Mouse (Mus musculus) MEL-GATA-1-ER (cell line): ENCODE measurements around the gene Rarb.

Source experiments
- DNase-seq: peaks from one replicate; pipeline ENCODE4 v3.0.0-alpha.2; 2012; ENCODE audit warnings: low read depth; ENCODE audit errors: extremely low read depth

The Rarb gene

GRCm38 (mm10) chr14:16589139-16589538 is 229.8 kb downstream of the Rarb start:
- no peak for DNase-seq

GRCm38 (mm10) chr14:16578100-16578499 is 240.9 kb downstream of the Rarb start:
- no peak for DNase-seq

GRCm38 (mm10) chr14:16577049-16577448 is 241.9 kb downstream of the Rarb start:
- DNase-seq: no peak

GRCm38 (mm10) chr14:16574925-16575721 is 243.8 kb downstream of the Rarb start:
- DNase-seq: no peak

DNA sequence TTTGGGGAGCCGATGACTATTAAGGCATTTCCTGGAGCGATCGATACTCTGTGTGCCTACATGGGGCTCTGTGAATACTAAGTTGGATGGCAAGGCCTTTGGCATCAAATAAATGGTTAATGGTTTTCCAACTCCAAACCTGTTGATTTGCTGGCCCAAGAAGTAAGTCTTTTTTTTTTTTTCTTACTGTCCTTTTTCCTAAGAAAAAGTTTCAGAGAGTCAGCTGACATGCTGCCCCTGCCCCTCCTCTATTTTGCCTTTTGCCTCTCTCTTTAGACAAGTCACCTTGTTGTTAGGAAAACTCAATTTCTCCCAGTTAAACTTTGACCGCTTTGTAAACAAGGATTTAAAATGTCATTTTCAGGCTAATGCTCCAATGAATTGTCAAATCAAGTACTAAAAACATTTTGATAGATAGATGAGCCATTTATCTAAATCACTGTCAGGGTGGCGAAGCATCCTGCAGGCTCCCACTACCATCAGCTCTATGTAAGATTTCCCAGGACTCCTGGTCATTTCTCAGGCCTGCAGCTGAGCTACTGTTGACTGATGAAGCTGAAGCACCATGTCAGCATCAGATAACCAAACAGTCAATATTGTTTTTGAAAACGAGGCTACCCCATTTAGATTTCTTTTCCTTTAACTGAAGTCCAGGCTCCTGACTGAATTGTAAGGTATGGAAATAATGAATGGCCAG is 245.3 kb downstream of the Rarb start:
- DNase-seq: no peak

DNA sequence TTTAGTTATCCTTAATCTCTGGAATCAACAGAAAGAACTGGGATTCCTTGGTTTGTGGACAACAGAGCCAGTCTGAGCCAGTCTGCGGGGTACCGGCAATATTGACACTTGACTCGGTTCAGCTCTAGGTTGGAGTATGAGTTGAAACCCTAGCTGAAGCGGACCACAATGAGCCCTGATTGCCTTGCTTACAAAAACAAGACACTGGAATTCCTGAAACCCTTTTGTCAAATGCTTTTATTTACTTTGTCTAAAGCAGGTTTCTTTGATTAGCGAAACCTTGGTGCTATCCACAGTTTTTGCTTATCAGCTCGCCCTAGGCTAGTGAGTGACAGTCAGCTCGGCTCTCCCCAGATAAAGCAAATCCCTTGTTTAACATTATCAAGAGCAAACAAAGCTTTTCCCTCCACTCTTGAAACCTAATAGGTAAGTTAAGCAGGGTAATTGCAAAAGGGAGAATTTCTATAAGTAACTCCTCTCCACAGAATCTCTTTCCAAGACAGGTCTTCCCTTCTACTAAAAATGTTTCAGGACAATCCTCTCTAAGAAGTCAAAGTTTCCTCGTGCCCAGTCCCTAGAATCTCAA is 246.1 kb downstream of the Rarb start:
- no peak for DNase-seq

GRCm38 (mm10) chr14:16569506-16570001 is 249.4 kb downstream of the Rarb start:
- no peak for DNase-seq

DNA sequence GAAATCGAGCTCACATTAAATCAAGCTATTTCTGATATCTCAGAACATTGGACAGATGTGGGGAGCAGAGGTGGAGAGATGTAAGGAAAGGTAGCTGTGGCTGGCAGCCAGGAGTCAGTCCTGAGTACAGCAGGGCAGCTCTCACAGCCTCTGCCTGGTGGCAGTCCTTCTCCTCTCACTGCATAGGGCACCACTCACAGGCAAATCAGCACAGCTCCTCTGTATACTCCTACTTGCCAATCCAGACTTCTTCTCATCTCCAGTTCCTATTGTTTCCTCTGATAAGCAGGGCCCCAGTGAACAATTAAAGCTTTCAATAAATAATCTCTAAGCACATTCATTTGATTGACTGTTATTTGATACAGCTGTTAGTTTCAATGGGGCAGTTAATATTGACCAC is 252.0 kb downstream of the Rarb start:
- DNase-seq: no peak

DNA sequence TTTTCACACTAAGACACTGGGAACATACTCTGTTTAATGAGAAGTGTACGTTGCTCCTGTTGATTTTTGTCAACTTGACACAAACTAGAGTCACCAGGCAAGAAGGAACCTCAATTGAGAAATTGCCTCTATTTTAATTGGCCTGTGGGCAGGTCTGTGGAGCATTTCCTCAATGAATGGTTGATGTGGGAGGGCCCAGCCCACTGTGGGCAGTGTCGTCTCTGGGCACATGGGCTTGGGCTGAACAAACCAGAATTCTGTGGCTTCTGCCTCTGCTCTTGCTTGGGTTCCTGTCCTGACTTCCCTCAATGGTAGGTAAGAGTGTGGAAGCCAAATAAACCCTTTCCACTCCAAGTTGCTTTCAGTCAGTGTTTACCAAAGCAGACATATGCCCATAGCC is 255.0 kb downstream of the Rarb start:
- no peak for DNase-seq

DNA sequence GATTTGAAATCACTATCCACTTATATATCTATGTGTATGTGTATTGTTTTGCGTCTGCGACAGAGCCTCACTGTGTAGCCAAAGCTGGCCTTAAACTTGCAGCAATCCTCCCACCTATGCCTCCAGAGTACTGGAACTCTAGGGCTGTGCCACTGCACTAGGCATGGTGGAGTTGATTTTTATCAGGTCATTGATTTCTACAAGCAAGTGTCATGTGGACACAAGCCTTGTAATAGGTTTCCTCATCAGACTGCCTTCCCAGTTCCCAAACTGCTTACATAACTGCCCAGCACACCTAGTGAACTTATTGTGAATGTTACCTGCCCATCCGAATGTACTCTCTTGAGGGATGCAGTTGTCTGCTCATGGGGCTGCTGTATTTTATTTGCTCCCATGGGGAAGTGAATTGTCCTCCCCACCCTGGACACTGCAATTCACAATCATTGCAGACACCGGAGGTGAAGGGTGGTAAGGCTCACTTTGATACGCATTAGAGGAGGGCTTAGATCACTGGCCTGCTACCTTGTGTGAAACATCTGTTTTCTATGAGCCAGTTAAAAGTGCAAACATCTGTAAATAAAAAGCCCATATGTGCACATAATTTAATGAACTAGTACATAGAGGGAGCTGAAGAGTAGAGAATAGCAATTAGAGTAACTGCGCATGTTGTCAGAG is 257.3 kb downstream of the Rarb start:
- DNase-seq: no peak

DNA sequence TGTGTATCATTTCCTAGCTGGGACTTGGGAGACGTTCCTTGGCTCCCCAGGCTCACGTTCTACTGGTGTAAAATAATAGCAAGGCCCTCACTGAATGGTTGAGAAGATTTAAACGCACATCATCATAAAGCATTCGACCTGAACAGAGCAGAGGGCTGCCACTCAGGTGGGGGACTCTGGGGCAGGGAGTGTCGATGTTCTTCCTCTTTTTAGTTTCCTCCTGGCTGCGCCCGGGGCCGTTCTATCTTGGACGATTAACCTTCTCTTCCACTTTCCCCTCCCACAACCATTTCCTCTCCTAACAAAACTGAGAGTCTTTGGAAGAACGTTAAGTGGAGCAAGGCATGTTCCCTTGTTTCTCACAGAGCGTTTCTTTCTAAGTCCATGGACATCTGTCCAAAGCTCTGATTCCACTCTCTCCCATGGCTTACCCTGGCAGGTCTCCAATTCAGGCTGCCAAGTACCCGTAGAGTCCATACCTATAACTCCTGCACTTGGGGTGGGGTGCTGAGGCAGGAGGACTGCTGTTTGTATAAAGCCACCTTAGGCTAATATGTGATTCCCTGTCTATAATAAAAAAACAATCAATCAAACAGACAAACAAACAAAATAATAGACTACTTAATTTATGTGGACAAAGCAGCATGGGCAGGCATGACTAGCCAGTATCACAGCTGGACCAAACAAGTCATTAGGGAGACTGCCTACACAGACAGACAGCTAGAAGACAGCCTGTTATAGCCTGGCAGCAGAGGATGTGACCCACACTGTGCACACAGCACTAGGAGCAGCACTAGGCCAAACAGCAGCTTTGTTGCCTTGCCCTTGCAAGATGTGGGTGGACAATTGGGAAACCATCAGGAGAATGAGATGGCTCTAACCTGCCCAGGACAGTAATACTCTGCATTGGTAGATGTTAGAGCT is 259.4 kb downstream of the Rarb start:
- no peak for DNase-seq

GRCm38 (mm10) chr14:16558033-16558432 is 260.9 kb downstream of the Rarb start:
- no peak for DNase-seq

- DNase-seq: no peak
Observed at GRCm38 (mm10) chr14:16554643-16555459, 264.1 kb downstream of the Rarb start.

- no peak for DNase-seq
Observed at GRCm38 (mm10) chr14:16554319-16554642, 264.7 kb downstream of the Rarb start.

DNA sequence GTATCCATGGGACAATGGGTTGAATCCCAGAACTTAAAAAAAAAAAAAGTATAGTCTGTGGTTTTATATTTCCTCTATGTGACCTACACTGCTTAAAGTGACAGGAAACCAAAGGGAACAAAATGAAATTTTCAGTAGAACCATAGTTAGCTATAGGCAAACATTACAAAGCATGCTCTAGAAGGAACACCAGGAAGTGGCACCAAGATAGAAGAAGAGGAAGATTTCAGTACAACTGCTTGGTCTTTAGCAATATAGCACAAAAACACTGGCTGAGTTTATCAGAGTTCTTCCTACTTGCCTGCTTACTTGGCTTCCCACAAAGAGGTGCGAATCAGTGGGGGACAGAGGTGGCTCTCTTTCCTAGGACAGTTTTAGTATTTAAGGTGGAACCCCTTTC is 266.7 kb downstream of the Rarb start:
- no peak for DNase-seq

DNA sequence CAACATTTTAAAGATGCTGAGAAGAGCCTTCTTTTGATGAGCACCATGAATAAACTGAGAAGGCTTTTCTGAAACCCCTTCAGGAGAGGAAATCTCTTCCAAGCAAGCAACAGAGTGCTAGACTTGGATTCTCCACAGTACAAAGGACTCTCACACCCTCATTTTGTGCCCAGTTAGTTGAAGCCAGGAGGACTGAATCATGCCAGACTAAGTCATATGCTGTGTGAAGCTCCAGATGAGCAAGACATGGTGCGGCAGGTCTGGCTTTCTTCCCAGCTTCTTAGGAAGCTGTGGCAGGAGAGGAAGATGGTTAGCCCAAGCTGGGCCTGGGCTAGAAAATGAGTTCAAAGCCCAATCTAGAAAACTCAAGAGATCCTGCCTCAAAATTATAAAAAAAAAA is 267.1 kb downstream of the Rarb start:
- DNase-seq: no peak

DNA sequence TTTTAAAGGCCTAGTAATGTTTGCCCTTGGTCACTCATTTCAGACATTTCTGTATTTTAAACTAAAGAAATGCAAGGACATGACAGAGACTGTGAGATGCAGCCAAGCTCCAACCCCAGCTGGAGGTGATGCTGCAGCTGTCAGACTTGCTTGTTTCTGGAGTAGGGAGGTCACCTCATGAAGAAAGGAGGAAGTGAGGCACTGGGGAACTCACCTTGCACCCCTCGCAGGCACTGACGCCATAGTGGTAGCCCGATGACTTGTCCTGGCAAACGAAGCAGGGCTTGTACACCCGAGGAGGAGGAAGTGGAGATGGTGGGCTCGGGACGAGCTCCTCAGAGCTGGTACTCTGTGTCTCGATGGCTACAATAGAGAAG is 270.8 kb downstream of the Rarb start:
- no peak for DNase-seq

DNA sequence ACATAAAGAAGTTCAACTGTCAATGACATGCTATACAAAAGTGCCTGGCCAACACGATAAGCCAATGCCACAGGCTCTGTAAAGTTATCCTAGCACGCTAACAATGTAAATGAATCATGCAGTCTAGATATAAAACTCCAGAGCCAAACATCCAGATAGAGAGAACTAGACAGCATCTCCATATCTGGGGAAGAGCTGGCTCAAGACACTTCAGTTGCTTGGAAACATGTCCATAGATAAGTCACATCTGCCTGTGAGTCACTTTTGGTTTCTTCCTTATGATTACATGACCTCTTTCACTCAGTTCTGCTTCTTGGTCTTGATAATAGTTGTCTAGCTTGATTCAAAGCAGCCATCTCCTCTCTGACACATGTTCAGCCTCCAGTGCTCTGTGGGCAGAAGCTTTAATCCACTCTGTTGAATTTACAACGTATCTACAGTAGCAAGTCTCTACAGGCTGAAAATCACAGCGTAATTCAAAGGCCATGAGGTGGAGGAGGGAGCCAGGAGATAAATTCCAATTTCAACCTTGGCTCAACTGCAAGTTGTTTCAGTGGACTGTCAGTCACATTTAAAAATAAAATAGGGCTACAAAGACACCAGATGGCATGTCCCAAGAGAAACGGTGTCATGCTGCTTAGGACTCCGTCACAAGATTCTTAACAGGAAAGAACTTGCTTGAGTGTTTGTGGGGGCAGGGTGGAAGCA is 271.3 kb downstream of the Rarb start:
- DNase-seq: no peak

GRCm38 (mm10) chr14:16544995-16545394 is 274.0 kb downstream of the Rarb start:
- DNase-seq: no peak
